Mouse (Mus musculus): ENCODE results near the gene Runx1.

- TF ChIP-seq POLR2A (IDR thresholded peaks at IDR 0.05; ENCODE audit: control insufficient read depth, low read depth, low read length) (no peak), CTCF (IDR thresholded peaks at IDR 0.05; ENCODE audit: control insufficient read depth, insufficient read depth, insufficient replicate concordance, low read depth, low read length) (no peak)
These were observed 86.7 kb downstream of the Runx1 start for GRCm38 (mm10) chr16:92739071-92739793.
